Mouse (Mus musculus) brain, adult 2 months (tissue): Measurements from ENCODE around the gene Atrnl1.

ENCODE experiments used
- DNase-seq: peaks from one replicate; pipeline ENCODE4 v3.0.0; 2011; ENCODE audit warnings: low read depth, low spot score

Gene Atrnl1

DNA sequence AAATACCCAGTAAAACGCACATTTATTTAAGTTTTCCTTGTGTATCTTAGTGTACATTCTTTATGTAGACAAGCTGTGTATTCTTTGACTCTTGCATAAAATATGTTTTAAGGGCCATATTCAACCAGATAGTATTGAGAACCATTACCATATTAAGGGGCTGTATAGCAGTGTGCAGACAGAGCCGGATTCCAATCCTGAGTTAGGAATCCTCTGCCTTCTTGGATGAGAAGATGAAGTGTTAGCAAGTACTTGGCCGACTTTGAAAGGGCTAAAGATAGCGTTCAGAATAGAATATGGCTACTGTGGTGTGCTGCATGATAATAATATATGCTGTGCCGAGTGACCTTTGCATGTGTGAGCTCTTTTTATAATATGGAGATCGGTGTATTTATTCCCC, 500.5 kb downstream of the Atrnl1 start:
- no peak for DNase-seq

- DNase-seq, result no peak
Measured at GRCm38 (mm10) chr19:58112151-58112550, 501.3 kb downstream of the Atrnl1 start.

- DNase-seq, result no peak
Measured at GRCm38 (mm10) chr19:58113092-58113731, 502.4 kb downstream of the Atrnl1 start.

DNA sequence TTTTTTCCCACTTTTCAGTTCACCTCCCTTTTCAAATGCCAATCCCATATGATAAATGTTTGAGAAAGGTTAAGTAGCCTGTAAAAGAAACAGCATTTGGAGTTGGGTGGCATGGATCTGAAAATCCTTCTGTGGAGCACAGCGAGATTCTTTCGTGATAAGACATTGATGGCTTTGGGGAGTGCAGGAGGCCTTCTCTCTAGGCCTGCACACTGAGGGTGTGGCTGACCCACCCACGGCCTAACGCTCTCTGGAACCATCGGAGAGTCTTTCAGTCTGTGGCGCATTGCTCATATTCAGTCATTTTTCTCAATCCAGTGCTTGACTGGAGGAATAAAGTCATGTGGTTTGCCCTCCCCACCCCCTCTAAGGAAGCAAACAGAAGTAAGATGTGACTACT, 506.8 kb downstream of the Atrnl1 start:
- DNase-seq, result no peak

DNA sequence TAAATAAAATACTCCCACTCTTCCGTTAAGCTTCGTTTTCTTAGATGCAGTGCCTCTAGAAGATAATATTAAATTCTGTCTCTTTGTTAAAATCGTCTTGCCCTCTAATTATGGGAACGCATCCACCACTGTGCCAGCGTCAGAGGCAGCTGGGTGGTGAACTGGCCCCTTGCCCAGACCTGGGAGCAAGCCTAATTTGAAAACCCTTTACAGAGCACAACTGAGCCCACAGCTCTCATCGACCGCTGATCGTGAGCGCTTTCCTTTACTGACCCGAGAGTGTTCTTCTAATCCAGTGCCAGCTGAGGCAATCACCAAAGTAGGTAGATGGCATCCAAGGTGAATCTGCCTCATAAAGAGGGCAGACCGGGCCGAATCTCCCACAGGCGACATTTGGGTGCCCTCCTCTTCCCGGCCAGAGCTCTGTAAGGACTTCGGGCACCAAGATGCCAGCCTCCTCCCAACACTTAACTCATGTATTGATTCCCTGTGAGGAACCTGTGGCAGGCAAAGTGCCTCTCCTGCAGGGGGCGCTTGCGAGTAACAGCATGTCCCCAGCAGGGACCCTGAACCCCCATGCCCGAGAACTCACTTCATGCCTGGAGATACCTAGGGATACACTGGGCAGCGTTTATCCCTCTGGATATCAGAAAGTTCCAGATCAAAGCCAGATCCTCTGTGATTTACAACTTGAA, 507.5 kb downstream of the Atrnl1 start:
- peak; percentile 58 for DNase-seq

DNA sequence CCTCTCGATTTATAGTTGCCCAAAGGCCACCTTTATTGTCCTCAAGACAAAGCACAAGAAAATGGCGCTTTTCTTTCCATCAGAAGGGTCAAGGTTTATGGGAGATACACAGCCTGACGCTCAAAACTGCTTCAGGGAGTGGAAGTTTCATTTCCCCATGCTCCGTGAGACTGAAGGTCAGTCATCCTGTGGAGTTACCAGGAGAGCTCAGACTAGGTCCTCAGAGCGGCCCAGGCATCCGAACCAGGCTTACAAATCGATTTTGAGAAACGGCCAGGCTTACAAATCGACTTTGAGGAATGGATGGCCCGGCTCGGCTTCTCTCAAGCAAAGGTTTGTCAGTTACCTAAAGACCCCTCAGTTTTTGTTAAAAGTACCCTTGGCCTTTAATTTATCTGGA, 508.0 kb downstream of the Atrnl1 start:
- no peak for DNase-seq

DNA sequence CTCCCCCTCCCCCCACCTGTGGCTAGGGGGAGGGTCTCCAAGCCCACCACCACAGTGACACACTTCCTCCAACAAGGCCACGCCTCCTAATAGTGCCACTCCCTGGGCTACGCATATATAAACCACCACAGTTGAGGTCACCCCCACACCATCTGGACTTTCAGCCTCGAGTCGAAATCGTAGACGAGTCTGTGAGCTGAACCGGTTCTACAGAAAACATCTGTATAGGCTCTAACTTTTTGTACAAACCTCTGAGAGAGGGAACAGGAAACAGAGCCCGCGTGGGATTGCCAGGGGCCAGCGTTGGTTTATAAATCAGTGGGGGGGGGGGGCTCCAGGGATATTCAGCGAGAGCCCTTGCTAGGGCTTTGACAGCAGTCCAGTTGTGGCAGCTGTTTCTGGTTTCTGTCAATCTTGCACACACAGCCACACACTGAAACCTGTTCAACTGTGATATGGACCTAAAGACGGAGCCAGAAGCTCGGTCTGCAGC, 508.9 kb downstream of the Atrnl1 start:
- DNase-seq, result no peak

DNA sequence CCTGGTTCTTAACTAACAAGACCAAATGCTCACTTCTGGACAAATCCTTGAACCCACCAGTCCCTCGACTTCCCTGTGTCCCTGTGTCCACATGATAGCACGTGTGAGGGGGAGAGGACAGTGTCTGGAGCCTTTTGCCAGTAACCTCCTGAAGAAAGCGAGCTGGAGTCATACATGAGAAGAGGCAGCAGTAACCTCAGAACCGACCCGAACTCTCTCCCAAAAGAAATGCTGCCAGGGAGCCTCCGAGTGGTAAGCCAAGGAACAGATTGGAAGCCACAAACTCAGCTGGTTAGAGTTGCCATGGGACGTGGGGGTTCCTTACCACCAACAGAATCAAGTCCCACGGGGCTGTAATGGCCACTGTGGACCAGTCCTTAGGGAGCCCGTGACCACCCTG, 509.8 kb downstream of the Atrnl1 start:
- no peak for DNase-seq

DNA sequence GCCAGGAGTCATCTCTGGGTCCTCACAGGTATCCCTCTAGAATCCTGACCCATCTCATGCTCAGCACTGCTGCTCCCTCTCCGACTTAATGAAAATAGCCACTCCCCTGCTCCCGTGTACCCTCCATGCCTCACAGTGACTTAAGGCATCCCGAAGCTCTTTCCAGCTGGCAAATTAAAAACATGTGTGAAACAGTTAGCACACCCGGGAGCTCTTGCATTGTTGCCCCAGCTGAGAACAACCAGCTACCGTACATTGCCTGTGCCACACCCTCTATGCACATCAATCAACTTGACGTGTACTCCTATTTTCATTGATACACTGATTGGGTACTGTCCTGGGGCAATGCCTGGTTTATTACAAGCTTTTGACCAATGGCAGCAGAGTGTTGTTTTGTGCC, 510.8 kb downstream of the Atrnl1 start:
- no peak for DNase-seq

DNA sequence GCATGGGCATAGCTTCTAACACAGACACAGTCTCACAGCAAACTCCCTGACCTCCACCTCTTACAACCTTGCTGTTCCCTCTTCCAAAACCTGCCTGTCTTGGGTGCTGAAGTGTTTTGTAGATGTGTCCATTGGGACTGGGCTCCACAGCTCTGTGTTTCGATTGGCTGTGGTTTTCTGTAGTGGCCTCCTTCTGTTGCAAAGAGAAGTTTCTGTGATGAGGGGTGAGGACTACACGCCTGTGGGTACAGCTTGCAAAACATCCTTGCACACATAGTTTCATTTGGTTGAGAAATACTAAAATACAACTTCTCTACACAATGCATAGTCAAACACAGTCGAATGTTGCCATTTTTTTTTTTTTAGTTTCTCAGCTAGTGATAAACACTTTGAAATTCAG, 512.8 kb downstream of the Atrnl1 start:
- DNase-seq, result no peak

GRCm38 (mm10) chr19:58124566-58124965, 513.7 kb downstream of the Atrnl1 start:
- DNase-seq, result no peak

DNA sequence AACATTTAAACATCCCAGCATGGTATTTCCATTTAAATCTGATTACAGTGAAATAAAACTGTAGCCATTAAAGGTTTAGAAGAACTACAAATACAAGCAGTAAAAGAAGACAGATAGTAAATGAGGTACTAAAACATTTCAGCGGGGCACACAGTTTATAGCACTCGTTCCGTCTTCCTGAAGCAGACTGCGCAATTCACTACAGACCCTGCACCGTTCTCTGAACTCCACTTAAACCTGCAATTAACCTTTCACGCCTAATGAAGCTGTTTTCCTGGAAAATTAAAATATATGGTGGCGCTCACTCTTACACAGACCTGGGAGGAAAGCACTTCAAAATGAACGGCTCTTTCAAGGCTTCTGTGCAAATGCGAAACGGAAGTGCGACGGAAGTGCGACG, 514.2 kb downstream of the Atrnl1 start:
- no peak for DNase-seq

DNA sequence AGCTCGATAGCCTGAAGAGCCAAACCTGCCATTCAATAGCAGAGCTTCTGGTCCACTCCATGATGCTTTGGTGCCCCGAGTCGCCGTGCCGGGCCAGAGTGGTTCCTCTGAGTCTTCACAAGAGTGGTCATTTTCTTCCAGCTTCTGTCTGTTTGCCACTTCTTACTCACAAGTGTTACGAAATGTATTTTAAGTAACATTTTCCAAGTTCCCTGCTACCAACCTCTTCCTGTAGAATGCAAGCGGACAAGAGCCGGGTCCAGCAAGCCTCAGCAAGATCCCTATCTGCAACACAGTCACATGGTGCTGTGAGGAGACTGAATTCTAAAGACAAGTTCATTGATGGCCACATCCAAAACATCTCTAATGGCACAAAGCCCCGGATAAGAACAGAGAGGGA, 521.1 kb downstream of the Atrnl1 start:
- no peak for DNase-seq

DNA sequence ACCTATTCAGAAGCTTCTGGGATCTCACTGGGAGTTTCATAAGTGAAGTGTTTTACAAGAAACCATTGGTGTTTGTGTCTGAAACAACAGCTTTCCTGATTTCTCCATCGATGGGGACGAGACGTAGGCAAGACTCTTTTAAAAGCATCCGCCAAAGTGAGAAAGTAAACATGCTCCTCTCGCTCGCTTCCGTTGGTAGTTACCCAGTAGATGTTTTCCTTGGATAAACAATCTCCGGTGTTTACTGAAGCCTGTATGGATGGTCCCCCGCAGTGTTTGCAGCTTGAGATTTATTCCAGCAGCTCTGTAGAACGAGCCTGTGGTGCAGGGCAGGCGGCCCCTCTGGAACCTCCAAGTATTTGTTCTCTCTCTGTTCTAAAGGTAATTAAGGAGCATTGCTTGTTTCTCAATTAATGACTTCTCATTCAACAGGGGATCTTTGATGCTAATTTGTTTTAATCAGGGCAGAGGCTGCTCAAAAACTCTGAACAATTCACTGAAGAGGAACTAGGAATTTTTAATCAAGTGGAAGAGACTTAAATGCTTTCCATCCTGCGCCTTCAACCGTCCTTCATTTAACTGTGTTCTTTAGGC, 529.5 kb downstream of the Atrnl1 start:
- no peak for DNase-seq

DNA sequence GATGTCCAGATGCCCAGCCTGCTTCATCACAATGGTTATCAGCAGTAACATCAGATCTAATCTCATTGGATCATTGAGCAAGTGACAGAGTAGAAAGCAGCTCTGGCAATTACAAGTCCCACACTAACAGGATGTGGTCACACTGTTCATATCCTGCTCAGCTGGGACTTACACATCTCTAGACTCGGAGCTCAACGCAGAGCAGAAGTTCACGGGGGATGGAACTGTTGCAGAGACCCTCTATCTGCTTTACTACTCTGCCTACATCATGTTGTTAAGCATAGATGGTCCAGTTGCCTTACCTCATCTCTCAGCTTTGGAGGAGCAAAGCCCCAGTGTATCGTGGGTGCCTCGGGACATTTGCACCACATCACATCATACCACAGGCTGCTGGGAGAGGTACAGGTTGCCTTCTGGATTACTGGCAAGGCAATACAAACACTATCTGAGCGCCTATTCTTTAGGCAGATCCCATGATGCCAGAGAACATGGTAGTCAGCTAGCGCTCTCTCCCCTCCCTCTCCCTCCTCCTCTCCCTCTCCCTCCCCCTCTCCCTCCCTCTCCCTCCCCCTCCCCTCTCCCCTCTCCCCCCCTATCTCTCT, 533.1 kb downstream of the Atrnl1 start:
- DNase-seq, result no peak

DNA sequence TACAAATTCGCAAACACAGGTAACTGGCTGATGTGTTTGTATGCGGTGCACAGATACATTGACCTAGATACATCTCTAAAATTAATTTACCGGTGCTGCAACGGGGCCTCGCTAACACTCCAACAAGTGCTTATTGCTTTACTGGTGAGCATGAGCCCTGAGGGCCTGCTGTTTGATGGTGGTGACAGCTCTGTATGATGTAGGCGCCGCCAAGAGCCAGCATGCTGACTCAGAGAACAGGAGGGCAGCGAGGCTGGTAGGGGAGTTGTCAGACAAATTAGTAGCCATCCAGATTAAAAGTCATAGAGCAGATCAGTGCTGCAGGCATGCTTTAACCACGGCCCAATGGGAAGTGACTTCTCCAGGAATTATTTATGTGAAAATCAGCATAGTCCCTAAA, 534.7 kb downstream of the Atrnl1 start:
- DNase-seq, result peak; percentile 15

GRCm38 (mm10) chr19:58151257-58151656, 540.4 kb downstream of the Atrnl1 start:
- DNase-seq, result peak; percentile 42

- DNase-seq, result no peak
Measured at GRCm38 (mm10) chr19:58161569-58161968, 550.7 kb downstream of the Atrnl1 start.

DNA sequence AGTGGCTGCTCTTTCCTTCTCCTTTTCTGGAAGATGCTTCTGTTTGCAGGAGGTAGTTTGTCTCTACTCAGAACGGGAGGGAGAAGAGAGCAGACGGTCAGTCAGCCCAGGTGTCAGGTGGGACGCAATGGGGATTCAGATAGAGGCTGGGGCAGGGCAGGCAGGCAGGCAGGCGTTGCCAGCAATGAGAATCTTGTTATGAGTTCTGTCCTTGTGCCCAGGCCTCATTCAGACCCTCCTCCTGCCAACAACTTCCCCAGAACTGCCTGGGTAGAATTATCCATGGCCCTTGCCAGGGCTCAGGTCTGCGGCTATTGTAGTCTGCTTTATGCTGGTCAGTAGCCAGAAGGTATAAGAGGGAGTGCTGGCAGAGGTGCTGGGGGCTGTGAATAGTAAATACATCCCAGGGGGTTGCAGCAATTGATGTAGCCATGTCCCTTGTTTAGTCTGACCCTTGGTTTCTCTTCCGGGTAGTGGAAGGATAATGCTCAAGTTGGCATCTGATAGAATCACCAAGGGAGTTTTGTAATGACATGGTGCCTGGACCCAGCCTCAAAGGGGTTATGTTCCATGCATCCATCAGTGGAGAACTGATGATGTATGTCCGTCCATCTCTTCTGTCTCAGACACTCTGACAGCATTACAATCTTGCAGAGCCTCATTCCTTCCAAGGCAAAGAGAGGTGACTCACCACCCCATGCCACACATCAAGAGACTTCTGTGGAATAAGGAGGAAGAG, 554.2 kb downstream of the Atrnl1 start:
- DNase-seq, result no peak

GRCm38 (mm10) chr19:58165635-58166015, 554.8 kb downstream of the Atrnl1 start:
- DNase-seq, result no peak

DNA sequence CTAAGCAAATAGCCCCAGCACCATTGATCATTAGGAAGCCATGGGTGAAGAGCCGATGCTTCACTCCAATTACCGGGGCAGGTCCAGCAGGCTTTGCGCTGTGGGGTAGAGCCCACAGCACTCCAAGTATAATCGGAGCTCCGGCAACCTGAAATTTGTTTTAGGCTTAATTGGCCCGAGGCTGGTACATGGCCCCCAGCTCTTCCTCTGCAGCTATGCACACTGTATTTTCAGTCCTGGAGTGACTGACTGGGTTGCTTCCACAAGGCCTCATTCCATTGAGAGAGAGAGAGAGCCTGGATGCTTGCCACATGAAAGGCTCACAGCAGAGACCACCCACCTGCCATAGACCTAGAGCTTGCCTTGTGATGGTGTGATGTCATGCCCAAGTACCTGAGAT, 555.3 kb downstream of the Atrnl1 start:
- no peak for DNase-seq

DNA sequence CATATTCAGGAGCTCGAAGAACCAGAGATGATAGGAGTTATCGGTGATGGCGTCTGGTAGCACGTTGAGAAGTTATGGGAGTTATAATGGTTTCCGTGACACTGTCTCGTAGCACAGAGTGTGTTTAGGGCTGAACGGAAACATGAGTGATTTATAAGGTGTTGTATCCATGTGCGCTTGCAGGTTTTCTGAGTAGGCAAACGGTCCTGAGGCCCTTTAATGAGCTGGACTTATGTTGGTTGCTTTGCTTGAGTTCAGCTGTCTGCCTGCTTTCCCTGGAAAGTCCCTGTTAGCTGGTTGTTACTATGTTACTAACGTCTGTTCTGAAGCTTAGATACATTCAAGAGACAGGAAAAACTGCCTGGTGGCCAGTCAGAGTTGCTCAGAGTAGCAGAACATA, 567.6 kb downstream of the Atrnl1 start:
- no peak for DNase-seq
